Mouse (Mus musculus): Measurements from ENCODE around the gene Ndrg3. TPM values are rescaled to one million over a fixed set of nuclear protein-coding genes. Genes with fewer than 3 reads are reported as not detected.
A peak's percentile ranks its signal among the peaks of the same experiment; 100 is the strongest.

Ndrg3 gene
- polyA plus RNA-seq, 1 experiment from 2014 or later: 123 TPM

- Histone ChIP-seq H3K4me2 (replicated peaks) (no peak overlapping the region), H3K4me1 (no peaks in the 10 kb centered on the region), H3K9ac (replicated peaks) (no peak overlapping the region), H3K9me3 (no peaks in the 10 kb centered on the region), H3K4me3 (no peak overlapping the region), H3K27ac (replicated peaks) (no peak overlapping the region), H3K36me3 (peaks cover 95% of the 10 kb centered on the region), H3K27me3 (no peaks in the 10 kb centered on the region)
- ATAC-seq (replicated peaks): no peak
- WGBS: 76% methylated on average over 4 of the region's 4 CpGs
Measured at GRCm38 (mm10) chr2:157019228-157019627, 27.4 kb upstream of the Ndrg3 start.

GRCm38 (mm10) chr2:157016529-157017270 is 24.8 kb upstream of the Ndrg3 start:
- H3K4me3 ChIP-seq: no peak overlapping the region
- no peak overlapping the region for H3K9ac ChIP-seq (replicated peaks)
- H3K27me3 ChIP-seq: no peaks in the 10 kb centered on the region
- H3K36me3 ChIP-seq: peaks cover 72% of the 10 kb centered on the region
- 86% methylated on average over 18 of the region's 18 CpGs for WGBS
- no peak overlapping the region for H3K27ac ChIP-seq (replicated peaks)
- no peaks in the 10 kb centered on the region for H3K4me1 ChIP-seq
- no peak overlapping the region for H3K4me2 ChIP-seq (replicated peaks)
- no peak for ATAC-seq (replicated peaks)
- no peaks in the 10 kb centered on the region for H3K9me3 ChIP-seq

GRCm38 (mm10) chr2:157012341-157012740 is 20.5 kb upstream of the Ndrg3 start:
- 92% methylated on average over 6 of the region's 6 CpGs for WGBS
- H3K4me1 ChIP-seq: peaks cover 3% of the 10 kb centered on the region
- no peak overlapping the region for H3K9ac ChIP-seq (replicated peaks)
- H3K9me3 ChIP-seq: no peaks in the 10 kb centered on the region
- H3K36me3 ChIP-seq: peaks cover 31% of the 10 kb centered on the region
- no peak overlapping the region for H3K4me2 ChIP-seq (replicated peaks)
- H3K4me3 ChIP-seq: no peak overlapping the region
- ATAC-seq (replicated peaks): no peak
- H3K27me3 ChIP-seq: no peaks in the 10 kb centered on the region
- H3K27ac ChIP-seq (replicated peaks): no peak overlapping the region

GRCm38 (mm10) chr2:157010634-157011310 is 18.9 kb upstream of the Ndrg3 start:
- Histone ChIP-seq H3K27me3 (no peaks in the 10 kb centered on the region), H3K4me1 (peaks cover 16% of the 10 kb centered on the region), H3K4me3 (no peak overlapping the region), H3K9me3 (no peaks in the 10 kb centered on the region), H3K9ac (replicated peaks) (no peak overlapping the region), H3K36me3 (peaks cover 15% of the 10 kb centered on the region), H3K4me2 (replicated peaks) (no peak overlapping the region), H3K27ac (replicated peaks) (no peak overlapping the region)
- ATAC-seq (replicated peaks): no peak
- WGBS: 65% methylated on average over 11 of the region's 11 CpGs

GRCm38 (mm10) chr2:157010121-157010520 is 18.3 kb upstream of the Ndrg3 start:
- no peak overlapping the region for H3K27ac ChIP-seq (replicated peaks)
- no peak overlapping the region for H3K4me3 ChIP-seq
- H3K9ac ChIP-seq (replicated peaks): no peak overlapping the region
- no peaks in the 10 kb centered on the region for H3K9me3 ChIP-seq
- no peak overlapping the region for H3K4me2 ChIP-seq (replicated peaks)
- H3K27me3 ChIP-seq: no peaks in the 10 kb centered on the region
- no peak for ATAC-seq (replicated peaks)
- peaks cover 18% of the 10 kb centered on the region for H3K4me1 ChIP-seq
- H3K36me3 ChIP-seq: 0 out of 2 replicates have a peak, but pooled peaks cover 11% of the 10 kb centered on the region

- Histone ChIP-seq H3K4me1 (peaks cover 18% of the 10 kb centered on the region), H3K4me3 (no peak overlapping the region), H3K9ac (replicated peaks) (no peak overlapping the region), H3K4me2 (replicated peaks) (no peak overlapping the region), H3K27ac (replicated peaks) (no peak overlapping the region), H3K9me3 (no peaks in the 10 kb centered on the region), H3K27me3 (no peaks in the 10 kb centered on the region), H3K36me3 (no peaks in the 10 kb centered on the region)
- no peak for ATAC-seq (replicated peaks)
Measured at GRCm38 (mm10) chr2:157008509-157008908, 16.7 kb upstream of the Ndrg3 start.

GRCm38 (mm10) chr2:157007234-157007596 is 15.4 kb upstream of the Ndrg3 start:
- Histone ChIP-seq H3K4me2 (replicated peaks) (peak overlapping the region; percentile 98), H3K9ac (replicated peaks) (peak overlapping the region; percentile 71), H3K36me3 (no peaks in the 10 kb centered on the region), H3K9me3 (no peaks in the 10 kb centered on the region), H3K4me3 (peak overlapping the region; percentile 79), H3K27me3 (no peaks in the 10 kb centered on the region), H3K4me1 (peaks cover 18% of the 10 kb centered on the region), H3K27ac (replicated peaks) (peak overlapping the region; percentile 77)
- ATAC-seq (replicated peaks): peak; percentile 36
- WGBS: 28% methylated on average over 5 of the region's 5 CpGs

GRCm38 (mm10) chr2:157006511-157007233 is 14.8 kb upstream of the Ndrg3 start, which contains the start of gene Dsn1:
Dsn1 (minus strand) TSS chr2:157007154.
- H3K9me3 ChIP-seq: no peaks in the 10 kb centered on the region
- ATAC-seq (replicated peaks): peak; percentile 79
- H3K9ac ChIP-seq (replicated peaks): peak within 1 kb of the TSS; percentile 71
- under 1% methylated on average over 56 of the region's 56 CpGs for WGBS
- H3K4me3 ChIP-seq: peak within 1 kb of the TSS; percentile 79
- H3K36me3 ChIP-seq: no peaks in the 10 kb centered on the region
- peaks cover 18% of the 10 kb centered on the region for H3K4me1 ChIP-seq
- H3K4me2 ChIP-seq (replicated peaks): peak within 1 kb of the TSS; percentile 98
- no peaks in the 10 kb centered on the region for H3K27me3 ChIP-seq
- peak within 1 kb of the TSS; percentile 77 for H3K27ac ChIP-seq (replicated peaks)

GRCm38 (mm10) chr2:157002321-157002720 is 10.5 kb upstream of the Ndrg3 start:
- H3K4me2 ChIP-seq (replicated peaks): no peak overlapping the region
- H3K27me3 ChIP-seq: no peaks in the 10 kb centered on the region
- peaks cover 15% of the 10 kb centered on the region for H3K4me1 ChIP-seq
- no peaks in the 10 kb centered on the region for H3K36me3 ChIP-seq
- no peak for ATAC-seq (replicated peaks)
- WGBS: 95% methylated on average over 4 of the region's 4 CpGs
- H3K4me3 ChIP-seq: no peak overlapping the region
- H3K27ac ChIP-seq (replicated peaks): no peak overlapping the region
- no peaks in the 10 kb centered on the region for H3K9me3 ChIP-seq
- H3K9ac ChIP-seq (replicated peaks): no peak overlapping the region

- WGBS: 82% methylated on average over 5 of the region's 5 CpGs
- Histone ChIP-seq H3K27me3 (no peaks in the 10 kb centered on the region), H3K27ac (replicated peaks) (no peak overlapping the region), H3K9ac (replicated peaks) (no peak overlapping the region), H3K4me3 (no peak overlapping the region), H3K9me3 (no peaks in the 10 kb centered on the region), H3K4me2 (replicated peaks) (no peak overlapping the region), H3K4me1 (no peaks in the 10 kb centered on the region), H3K36me3 (peaks cover 3% of the 10 kb centered on the region; the same call in 1 of the 2 replicates)
- ATAC-seq (replicated peaks): no peak
Measured at GRCm38 (mm10) chr2:156998263-156998662, 6.4 kb upstream of the Ndrg3 start.

- no peak overlapping the region for H3K4me3 ChIP-seq
- no peaks in the 10 kb centered on the region for H3K27me3 ChIP-seq
- peaks cover 3% of the 10 kb centered on the region; the same call in 1 of the 2 replicates for H3K36me3 ChIP-seq
- no peaks in the 10 kb centered on the region for H3K9me3 ChIP-seq
- H3K4me2 ChIP-seq (replicated peaks): no peak overlapping the region
- no peak overlapping the region for H3K9ac ChIP-seq (replicated peaks)
- no peak for ATAC-seq (replicated peaks)
- H3K27ac ChIP-seq (replicated peaks): no peak overlapping the region
- H3K4me1 ChIP-seq: no peaks in the 10 kb centered on the region
- WGBS: 73% methylated on average over 6 of the region's 6 CpGs
Measured at GRCm38 (mm10) chr2:156996576-156996975, 4.7 kb upstream of the Ndrg3 start.
